Mouse (Mus musculus) inflammation-experienced regulatory T-cells, adult 6 months (primary cell): ENCODE measurements around the gene Rasef. TPM values are rescaled to one million over a fixed set of nuclear protein-coding genes. Genes with fewer than 3 reads are reported as not detected.
"Not testable (repeated sequence)": the region's sequence is repeated elsewhere in the genome, so short reads cannot be mapped to it uniquely, and the experiment has no call there.

Experiments used
- ATAC-seq: one replicate; pipeline ENCODE4 v1.8.0; 2017
- polyA plus RNA-seq, 3 experiments: library from polyadenylated mRNA; unstranded; fragments of 100-300 nt; shearing (Covaris generic); gene quantifications; one replicate each; pipeline ENCODE4 v1.2.1; 2017

The Rasef gene
- polyA plus RNA-seq: not detected

- ATAC-seq: no peak
These were observed at the start of gene Rasef for GRCm38 (mm10) chr4:73790260-73791185. Rasef (minus strand) TSS chr4:73790994.

GRCm38 (mm10) chr4:73826587-73826986, 35.8 kb upstream of the Rasef start:
- no peak for ATAC-seq

GRCm38 (mm10) chr4:73791186-73791540, 369 bp upstream of the Rasef start:
- no peak for ATAC-seq

- ATAC-seq: no peak
These were observed 1.3 kb downstream of the Rasef start for GRCm38 (mm10) chr4:73789534-73789933.

- ATAC-seq: no peak
These were observed 2.6 kb downstream of the Rasef start for GRCm38 (mm10) chr4:73788076-73788730.

GRCm38 (mm10) chr4:73784147-73784546, 6.6 kb downstream of the Rasef start:
- ATAC-seq: no peak

- no peak for ATAC-seq
These were observed 9.7 kb downstream of the Rasef start for GRCm38 (mm10) chr4:73781061-73781460.

GRCm38 (mm10) chr4:73775266-73775665, 15.5 kb downstream of the Rasef start:
- no peak for ATAC-seq

- no peak for ATAC-seq
These were observed 16.7 kb downstream of the Rasef start for GRCm38 (mm10) chr4:73773831-73774810.

- no peak for ATAC-seq
These were observed 18.8 kb downstream of the Rasef start for GRCm38 (mm10) chr4:73772028-73772427.

GRCm38 (mm10) chr4:73770592-73770991, 20.2 kb downstream of the Rasef start:
- ATAC-seq: no peak

- no peak for ATAC-seq
These were observed 22.6 kb downstream of the Rasef start for GRCm38 (mm10) chr4:73768156-73768555.

GRCm38 (mm10) chr4:73748219-73748618, 42.6 kb downstream of the Rasef start:
- ATAC-seq: no peak

GRCm38 (mm10) chr4:73739439-73739838, 51.4 kb downstream of the Rasef start:
- ATAC-seq: no peak

- ATAC-seq: no peak
These were observed 71.0 kb downstream of the Rasef start for GRCm38 (mm10) chr4:73719819-73720218.

- ATAC-seq: no peak
These were observed 72.0 kb downstream of the Rasef start for GRCm38 (mm10) chr4:73718761-73719160.

GRCm38 (mm10) chr4:73683216-73683615, 107.6 kb downstream of the Rasef start, which contains the start of gene Gm428:
Gm428 (plus strand) TSS chr4:73683516.
- ATAC-seq: not testable (repeated sequence)

GRCm38 (mm10) chr4:73668054-73668453, 122.7 kb downstream of the Rasef start, which contains the start of gene Gm11239:
Gm11239 (plus strand) TSS chr4:73668354.
- ATAC-seq: not testable (repeated sequence)
